Mouse (Mus musculus) heart, adult 2 months (tissue): Measurements from ENCODE around the gene Abcf1. TPM values are rescaled to one million over a fixed set of nuclear protein-coding genes. Genes with fewer than 3 reads are reported as not detected.

Source experiments
- DNase-seq, 2 experiments: peaks; one replicate each; pipeline ENCODE4 v3.0.0; 2021
- H3K27ac ChIP-seq: fragments of 200-600 bp; 2 replicates; pipeline ENCODE4 v1.8.1; 2022
- H3K27me3 ChIP-seq: fragments of 200-500 bp; 2 replicates; pipeline ENCODE4 v1.6.1; 2012; ENCODE audit warnings: mild to moderate bottlenecking, low read length, inconsistent platforms, mixed read lengths; ENCODE audit not compliant: control insufficient read depth, insufficient read depth
- H3K36me3 ChIP-seq: fragments of 200-500 bp; 2 replicates; pipeline ENCODE4 v1.6.1; 2012; ENCODE audit warnings: low read length, inconsistent platforms; ENCODE audit not compliant: control insufficient read depth, insufficient read depth
- H3K4me1 ChIP-seq: fragments of 200-500 bp; 2 replicates; pipeline ENCODE4 v1.6.1; 2011; ENCODE audit warnings: low read length; ENCODE audit not compliant: control insufficient read depth, insufficient read depth
- H3K4me3 ChIP-seq: fragments of 200-600 bp; 2 replicates; pipeline ENCODE4 v1.8.1; 2022
- H3K79me2 ChIP-seq: fragments of 200-500 bp; replicated peaks from 2 replicates; pipeline ENCODE4 v1.6.1; 2012; ENCODE audit warnings: mild to moderate bottlenecking, inconsistent platforms, low read length, moderate library complexity, mixed read lengths; ENCODE audit not compliant: control insufficient read depth, insufficient read depth
- H3K9ac ChIP-seq: fragments of 200-500 bp; 2 replicates; pipeline ENCODE4 v1.6.1; 2012; ENCODE audit warnings: low read depth, mild to moderate bottlenecking, control low read depth, inconsistent platforms, low read length, mixed read lengths
- CTCF ChIP-seq: fragments of 200-600 bp; IDR thresholded peaks from 2 replicates; pipeline ENCODE4 v1.8.1; 2022; ENCODE audit warnings: antibody characterized with exemption, mild to moderate bottlenecking, moderate library complexity
- EP300 ChIP-seq: fragments of 200-500 bp; IDR thresholded peaks from 2 replicates; pipeline ENCODE4 v1.6.1; 2011; ENCODE audit warnings: low read depth, low read length, control low read depth; ENCODE audit not compliant: insufficient read depth
- POLR2A ChIP-seq: fragments of 200-500 bp; IDR thresholded peaks from 2 replicates; pipeline ENCODE4 v1.6.1; 2011; ENCODE audit warnings: mild to moderate bottlenecking, low read depth, low read length, control low read depth; ENCODE audit not compliant: insufficient read depth
- WGBS: fragments of 180-500 bp; shearing (Covaris S2); methylation state at CpG from one replicate; pipeline ENCODE4 v1.1.7; 2018; 5-methylcytosine and 5-hydroxymethylcytosine counted together
- intact Hi-C: fragments of 180-260 bp; cut with DNase I; formaldehyde crosslinking; loops from one replicate; pipeline ENCODE4 v1.15.1; 2025
- polyA plus RNA-seq: library from polyadenylated mRNA; depleted of rRNA; stranded (reverse); fragments of >200 nt; gene quantifications from 2 replicates; pipeline ENCODE4 v1.2.3, GENCODE M21; 2012
- total RNA-seq, 2 experiments: library from RNA; stranded (reverse); gene quantifications; 2 replicates each; pipeline ENCODE4 v1.2.3; 2021

The Abcf1 gene
- total and polyA plus RNA-seq, 3 experiments: 54.5 to 75.2 (median 63.0) TPM

DNA sequence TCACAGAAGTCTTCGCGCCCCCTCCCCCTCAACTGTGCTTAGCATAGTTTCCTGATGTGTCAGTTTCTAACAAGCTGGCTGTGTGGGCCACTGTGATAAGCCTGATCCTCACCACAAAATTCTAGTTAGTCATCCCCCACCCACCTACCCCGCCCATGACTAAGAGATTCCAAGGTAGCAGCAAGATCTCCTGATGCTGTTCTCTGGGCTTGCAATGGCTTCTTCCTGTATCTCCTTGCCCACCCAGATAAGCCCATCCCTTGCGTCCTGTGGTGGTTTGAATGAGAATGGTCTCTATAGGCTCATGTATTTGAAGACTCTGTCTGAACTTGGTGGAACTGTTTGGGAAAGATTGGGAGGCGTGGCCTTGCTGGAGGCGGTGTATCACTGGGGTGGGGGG, 32.4 kb upstream of the Abcf1 start:
- no peaks in the 10 kb centered on the region for H3K27me3 ChIP-seq
- peaks cover 5% of the 10 kb centered on the region for H3K4me1 ChIP-seq
- no peak for DNase-seq
- 91% methylated on average over 6 of the region's 6 CpGs for WGBS
- H3K27ac ChIP-seq: no peak overlapping the region
- no peak for TF ChIP-seq EP300
- no peak for TF ChIP-seq CTCF
- TF ChIP-seq POLR2A: no peak
- intact Hi-C loops: no loop called here
- no peak overlapping the region for H3K9ac ChIP-seq
- peaks cover 6% of the 10 kb centered on the region for H3K79me2 ChIP-seq
- no peaks in the 10 kb centered on the region for H3K36me3 ChIP-seq
- no peak overlapping the region for H3K4me3 ChIP-seq

DNA sequence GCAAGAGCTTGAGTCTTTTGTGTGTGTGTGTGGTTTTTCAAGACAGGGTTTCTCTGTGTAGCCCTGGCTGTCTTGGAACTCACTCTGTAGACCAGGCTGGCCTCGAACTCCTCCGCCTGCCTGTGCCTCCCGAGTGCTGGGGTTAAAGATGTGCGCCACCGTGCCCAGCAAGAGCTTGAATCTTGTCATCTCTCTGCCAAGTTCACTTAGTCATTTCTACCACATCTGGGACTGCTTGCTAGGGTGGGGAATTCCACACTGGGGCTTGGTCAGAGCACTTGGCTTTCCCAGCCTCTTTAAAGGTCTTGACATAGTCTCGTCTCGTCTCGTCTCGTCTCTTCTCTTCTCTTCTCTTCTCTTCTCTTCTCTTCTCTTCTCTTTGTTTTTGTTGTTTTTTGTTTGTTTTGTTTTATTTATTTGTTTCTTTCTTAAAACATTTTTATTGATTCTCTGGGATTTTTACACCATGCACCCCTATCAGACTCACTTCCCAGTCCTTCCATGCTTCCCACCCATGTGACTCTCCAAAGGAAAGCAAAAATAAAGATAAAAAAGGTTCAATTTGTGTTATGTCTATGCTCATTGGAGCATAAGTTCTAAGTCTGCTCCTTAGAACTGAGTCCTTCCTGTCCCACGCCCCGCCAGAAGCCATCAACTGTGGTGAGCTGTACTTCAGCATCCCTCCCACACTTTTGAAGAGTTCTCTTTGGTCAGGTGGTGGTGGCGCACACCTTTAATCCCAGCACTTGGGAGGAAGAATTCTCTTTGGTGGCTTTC, 31.7 kb upstream of the Abcf1 start:
- Histone ChIP-seq H3K27me3 (no peaks in the 10 kb centered on the region), H3K4me1 (peaks cover 6% of the 10 kb centered on the region), H3K36me3 (no peaks in the 10 kb centered on the region), H3K27ac (no peak overlapping the region), H3K4me3 (no peak overlapping the region), H3K9ac (no peak overlapping the region), H3K79me2 (peaks cover 6% of the 10 kb centered on the region)
- 86% methylated on average over 12 of the region's 12 CpGs for WGBS
- DNase-seq: no peak
- TF ChIP-seq CTCF: no peak
- no peak for TF ChIP-seq POLR2A
- no peak for TF ChIP-seq EP300
- intact Hi-C loops: no loop called here

DNA sequence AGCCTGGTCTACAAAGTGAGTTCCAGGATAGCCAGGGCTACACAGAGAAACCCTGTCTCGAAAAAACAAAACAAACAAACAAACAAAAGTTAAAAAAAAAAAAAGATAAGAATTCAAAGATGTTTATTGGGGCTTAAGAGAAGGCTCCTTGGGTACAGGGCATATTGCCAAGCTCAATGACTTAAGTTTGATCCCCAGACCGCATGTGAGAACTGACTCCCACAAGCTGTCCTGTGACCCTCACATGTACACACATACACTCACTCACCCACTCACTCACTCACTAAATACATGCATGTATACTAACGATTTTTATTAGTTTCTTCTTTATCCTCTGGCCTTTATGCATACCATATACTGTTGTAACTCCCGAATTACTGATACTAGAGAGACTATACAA, 30.8 kb upstream of the Abcf1 start:
- Histone ChIP-seq H3K27ac (no peak overlapping the region), H3K4me1 (peaks cover 8% of the 10 kb centered on the region), H3K36me3 (no peaks in the 10 kb centered on the region), H3K4me3 (no peak overlapping the region), H3K79me2 (peaks cover 6% of the 10 kb centered on the region), H3K9ac (no peak overlapping the region), H3K27me3 (no peaks in the 10 kb centered on the region)
- WGBS: 77% methylated on average over 4 of the region's 4 CpGs
- DNase-seq: no peak
- intact Hi-C loops: no loop called here
- TF ChIP-seq POLR2A: no peak
- no peak for TF ChIP-seq CTCF
- TF ChIP-seq EP300: no peak

DNA sequence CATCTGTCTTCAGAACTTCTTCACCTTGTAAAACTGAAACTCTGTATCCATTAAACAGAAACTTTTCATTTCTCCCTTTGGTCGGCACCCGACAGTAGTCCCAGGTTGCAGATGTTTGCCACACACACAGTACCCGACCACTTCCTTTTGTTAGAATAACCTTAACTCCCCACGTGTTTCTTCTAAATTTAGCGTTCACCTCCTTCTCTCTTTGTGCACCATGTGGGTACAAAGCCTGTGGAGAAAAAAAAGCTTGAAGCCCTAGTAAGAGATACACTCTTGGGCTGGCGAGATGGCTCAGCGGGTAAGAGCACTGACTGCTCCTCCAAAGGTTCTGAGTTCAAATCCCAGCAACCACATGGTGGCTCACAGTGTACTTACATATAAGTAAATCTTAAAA, 29.8 kb upstream of the Abcf1 start:
- WGBS: 43% methylated on average over 7 of the region's 7 CpGs
- intact Hi-C loops: no loop called here
- H3K79me2 ChIP-seq: peaks cover 6% of the 10 kb centered on the region
- H3K27ac ChIP-seq: no peak overlapping the region
- H3K9ac ChIP-seq: no peak overlapping the region
- no peak overlapping the region for H3K4me3 ChIP-seq
- peak in 1 of 2 experiments; percentile 39 for DNase-seq
- no peaks in the 10 kb centered on the region for H3K36me3 ChIP-seq
- H3K4me1 ChIP-seq: peaks cover 6% of the 10 kb centered on the region
- TF ChIP-seq EP300 (no peak), CTCF (no peak), POLR2A (no peak)
- H3K27me3 ChIP-seq: no peaks in the 10 kb centered on the region

DNA sequence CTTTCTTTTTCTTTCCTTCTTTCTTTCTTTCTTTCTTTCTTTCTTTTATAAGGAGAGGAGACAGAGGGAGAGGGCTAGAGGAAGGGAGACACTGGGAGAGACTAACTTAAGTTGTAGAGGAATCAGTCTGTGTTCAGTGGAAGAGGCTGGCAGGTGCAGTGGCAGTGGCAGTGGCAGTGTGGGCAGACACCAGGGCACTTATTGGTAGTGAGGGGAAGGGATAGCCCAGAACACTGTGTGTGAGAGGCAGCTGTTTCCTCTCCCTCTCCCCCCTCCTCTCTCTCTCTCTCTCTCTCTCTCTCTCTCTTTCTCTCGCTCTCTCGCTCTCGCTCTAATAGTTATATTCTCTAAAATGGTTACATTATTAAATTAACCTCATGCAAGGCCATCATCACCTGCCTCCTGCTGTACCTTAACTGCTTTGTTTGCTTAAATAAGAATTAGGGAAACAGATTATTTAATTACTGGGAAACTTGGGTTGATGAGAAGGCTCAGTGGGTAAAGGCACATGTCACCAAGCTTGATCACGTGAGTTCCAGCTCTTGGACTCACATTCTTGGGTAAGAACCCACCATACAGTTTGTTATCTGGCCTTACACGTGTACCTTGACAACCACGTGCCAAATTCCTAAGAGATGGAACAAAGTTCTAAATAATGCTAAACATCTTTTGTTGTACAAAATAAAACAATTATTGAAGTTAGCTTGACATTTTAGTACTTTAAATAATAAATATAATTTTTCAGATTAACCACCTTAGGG, 29.2 kb upstream of the Abcf1 start:
- no peak overlapping the region for H3K27ac ChIP-seq
- 62% methylated on average over 6 of the region's 6 CpGs for WGBS
- intact Hi-C loops: no loop called here

More for the DNA sequence above, 29.2 kb upstream of the Abcf1 start:
- Histone ChIP-seq H3K36me3 (no peaks in the 10 kb centered on the region), H3K79me2 (peaks cover 6% of the 10 kb centered on the region), H3K27me3 (no peaks in the 10 kb centered on the region), H3K4me3 (no peak overlapping the region), H3K9ac (no peak overlapping the region), H3K4me1 (peaks cover 6% of the 10 kb centered on the region)
- DNase-seq: no peak
- TF ChIP-seq CTCF: no peak
- no peak for TF ChIP-seq POLR2A
- no peak for TF ChIP-seq EP300
